Mouse (Mus musculus): ENCODE data around the gene A730049H05Rik.

DNA sequence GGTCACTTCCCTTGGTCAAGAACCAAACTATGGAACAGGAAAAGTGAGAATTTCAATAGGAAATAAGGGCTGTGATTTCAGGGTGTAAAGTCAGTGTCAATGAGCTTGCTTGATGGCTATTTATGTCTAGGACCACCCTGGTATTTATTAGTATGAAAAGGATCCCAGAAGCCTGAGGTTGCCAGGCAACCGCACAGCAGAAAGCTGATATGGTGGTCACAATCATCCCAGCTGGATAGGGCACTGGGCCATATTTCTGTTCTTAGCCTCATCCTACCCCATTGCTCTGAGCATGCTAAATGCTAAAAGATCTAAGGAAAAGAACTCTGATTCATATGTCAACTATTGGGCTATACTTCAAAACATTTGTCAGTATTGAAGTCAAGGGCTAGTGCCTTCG is 14.8 kb downstream of the A730049H05Rik start:
- TF ChIP-seq CTCF (IDR thresholded peaks at IDR 0.05; ENCODE audit: low read depth, low read length): no peak
- no peak for TF ChIP-seq POLR2A (IDR thresholded peaks at IDR 0.05; ENCODE audit: extremely low read depth, insufficient read depth, low read length)
